Comparison of ENCODE assay signal across 8 mouse cellular contexts in the genomic region with DNA sequence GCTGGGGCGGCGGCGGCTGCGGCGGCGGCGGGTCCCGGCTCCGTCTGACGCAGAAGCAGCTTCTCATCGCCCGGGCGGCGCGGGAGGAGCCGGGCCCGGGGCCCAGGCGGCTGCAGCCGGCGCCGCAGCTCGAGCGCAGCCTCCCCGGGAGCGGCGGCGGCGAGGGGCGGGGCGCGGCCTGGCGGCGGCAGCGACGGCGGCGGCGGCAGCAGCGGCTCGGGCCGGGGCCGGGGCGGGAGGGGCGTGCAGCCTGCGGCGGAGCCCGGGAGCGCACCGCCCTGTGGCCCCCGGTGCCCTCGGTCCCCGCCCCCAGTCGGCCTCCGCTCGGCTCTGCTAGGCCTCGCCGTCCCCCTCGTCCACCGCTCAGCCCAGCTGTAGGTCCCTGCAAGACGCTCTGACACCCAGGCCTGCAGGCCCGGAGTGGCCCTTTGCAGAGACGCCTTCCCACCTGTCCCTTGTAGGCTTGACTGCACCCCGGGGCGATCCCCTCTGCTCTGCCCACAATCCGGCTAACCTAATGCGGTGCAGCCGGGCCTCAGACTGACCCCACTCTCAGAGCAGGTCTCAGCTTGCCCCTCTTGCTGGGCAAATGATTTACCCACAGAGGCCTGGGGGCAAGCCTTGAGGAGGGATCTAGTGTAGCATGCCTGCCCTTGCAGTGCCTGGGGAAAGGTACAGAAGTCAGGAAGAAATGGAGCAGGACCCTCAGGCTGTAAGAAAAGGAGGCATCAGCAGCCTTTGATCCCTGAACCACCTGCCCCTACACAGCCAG. TPM values are rescaled to one million over a fixed set of nuclear protein-coding genes. Genes with fewer than 3 reads are reported as not detected.
DNase-seq lines count a peak whose midpoint lies in the region; ATAC-seq and TF ChIP-seq lines count a peak whose summit lies in the region.

Gene Mvb12b, minus strand, starts transcription at position 619 of the 772 bp plus-strand sequence.

- H3K27me3 ChIP-seq in cerebellum, adult 2 months (ENCODE audit: control insufficient read depth, insufficient read depth, low read length), result no peaks in the 10 kb centered on the region
- H3K27me3 ChIP-seq in forebrain, postnatal 0 days (ENCODE audit: insufficient read depth, low read length), result no peaks in the 10 kb centered on the region
- H3K27me3 ChIP-seq in hindbrain, embryonic 10.5 days (ENCODE audit: insufficient read depth, poor library complexity, severe bottlenecking), result no peaks in the 10 kb centered on the region

- H3K4me1 ChIP-seq in cerebellum, adult 2 months (ENCODE audit: control insufficient read depth, insufficient read depth, low read length), result peaks cover 10% of the 10 kb centered on the region
- H3K4me1 ChIP-seq in forebrain, postnatal 0 days (ENCODE audit: insufficient read depth), result peaks cover 20% of the 10 kb centered on the region
- peaks cover 45% of the 10 kb centered on the region for H3K4me1 ChIP-seq in hindbrain, embryonic 10.5 days (replicated peaks)

- no peak for TF ChIP-seq CTCF in cerebellum, adult 2 months (IDR thresholded peaks at IDR 0.05; ENCODE audit: borderline replicate concordance, insufficient read depth, low read depth, low read length)
- TF ChIP-seq CTCF in forebrain, postnatal 0 days (IDR thresholded peaks at IDR 0.05; ENCODE audit: low read depth), result no peak

- H3K9me3 ChIP-seq in forebrain, postnatal 0 days (ENCODE audit: low read length), result no peaks in the 10 kb centered on the region
- no peaks in the 10 kb centered on the region for H3K9me3 ChIP-seq in hindbrain, embryonic 10.5 days

- ATAC-seq in forebrain, postnatal 0 days, result peak; percentile 74

- peak within 1 kb of the TSS; percentile 98 for H3K9ac ChIP-seq in forebrain, postnatal 0 days

- no peaks in the 10 kb centered on the region for H3K36me3 ChIP-seq in forebrain, postnatal 0 days (ENCODE audit: insufficient read depth)
- no peaks in the 10 kb centered on the region for H3K36me3 ChIP-seq in hindbrain, embryonic 10.5 days

- TF ChIP-seq POLR2A in cerebellum, adult 2 months (IDR thresholded peaks at IDR 0.05; ENCODE audit: borderline replicate concordance, insufficient read depth, low read length), result 0 out of 2 replicates have a peak, but pooled peaks have one; percentile 26

- DNase-seq in NIH3T3 (ENCODE audit: low read depth), result peak; percentile 74
- DNase-seq in cerebellum, adult 2 months, result peak; percentile 70 to 82
- peak; percentile 68 for DNase-seq in forebrain, postnatal 0 days
- peak; percentile 78 for DNase-seq in hindbrain, embryonic 10.5 days (ENCODE audit: low spot score)
- DNase-seq in layer of hippocampus, postnatal 10 days (ENCODE audit: low spot score in 2 of 2), result peak; percentile 71 to 75
- peak; percentile 64 for DNase-seq in lung, postnatal 14 days
- DNase-seq in retina, embryonic 14.5 days (ENCODE audit: low spot score), result peak; percentile 67
- DNase-seq in urinary bladder, postnatal 14 days (ENCODE audit: low spot score), result peak; percentile 49

- peak within 1 kb of the TSS; percentile 95 for H3K4me2 ChIP-seq in forebrain, postnatal 0 days (ENCODE audit: low read depth)

- peak within 1 kb of the TSS; percentile 94 for H3K27ac ChIP-seq in cerebellum, adult 2 months (ENCODE audit: insufficient read depth, low read length)
- peak within 1 kb of the TSS; percentile 98 for H3K27ac ChIP-seq in forebrain, postnatal 0 days (ENCODE audit: low read depth, low read length)
- H3K27ac ChIP-seq in hindbrain, embryonic 10.5 days, result peak within 1 kb of the TSS; percentile 98

- peak within 1 kb of the TSS; percentile 69 for H3K4me3 ChIP-seq in cerebellum, adult 2 months (replicated peaks; ENCODE audit: insufficient read depth, low read depth, low read length)
- H3K4me3 ChIP-seq in forebrain, postnatal 0 days (ENCODE audit: low read depth, low read length), result peak within 1 kb of the TSS; percentile 71
- H3K4me3 ChIP-seq in hindbrain, embryonic 10.5 days, result peak within 1 kb of the TSS; percentile 75

- under 1% methylated on average over 37 of the region's 67 CpGs for WGBS in cerebellum, adult 2 months
- WGBS in forebrain, postnatal 0 days, result under 1% methylated on average over 44 of the region's 67 CpGs
- WGBS in hindbrain, embryonic 10.5 days, result 4% methylated on average over 60 of the region's 67 CpGs

RNA-seq across cellular contexts. Expression of gene Mvb12b, which starts in this region (rescaled TPM):
- 68.4 and 70.8 TPM in 2 replicates for polyA plus RNA-seq in cerebellum, adult 2 months (2012; rRNA removed)
- total RNA-seq in forebrain, postnatal 0 days (2014; rRNA removed), result 107 and 141 TPM in 2 replicates
- 72.0 and 82.8 TPM in 2 replicates for polyA plus RNA-seq in forebrain, postnatal 0 days (2015; fragmentation: Nextera tagmentation; extraction: Ambion mirVana)
- polyA plus RNA-seq in hindbrain, embryonic 10.5 days (2016; fragmentation: Nextera tagmentation; extraction: Ambion mirVana), result 22.7 and 28.8 TPM in 2 replicates
- 100 to 1,000 TPM; 114 to 115 TPM for total RNA-seq in layer of hippocampus, postnatal 10 days (2021)

Comparison
In these comparisons a context has a peak if more than half of its experiments do, and no peak if none do; other contexts are left out.
1. Peak in every context shown above with its lines: DNase-seq, ATAC-seq, H3K4me3 ChIP-seq and H3K27ac ChIP-seq.